Mouse (Mus musculus): Measurements from ENCODE around the gene Golph3. TPM values are rescaled to one million over a fixed set of nuclear protein-coding genes. Genes with fewer than 3 reads are reported as not detected.

Golph3 gene
- polyA plus RNA-seq, 1 experiment from 2014 or later, result 71.4 TPM

DNA sequence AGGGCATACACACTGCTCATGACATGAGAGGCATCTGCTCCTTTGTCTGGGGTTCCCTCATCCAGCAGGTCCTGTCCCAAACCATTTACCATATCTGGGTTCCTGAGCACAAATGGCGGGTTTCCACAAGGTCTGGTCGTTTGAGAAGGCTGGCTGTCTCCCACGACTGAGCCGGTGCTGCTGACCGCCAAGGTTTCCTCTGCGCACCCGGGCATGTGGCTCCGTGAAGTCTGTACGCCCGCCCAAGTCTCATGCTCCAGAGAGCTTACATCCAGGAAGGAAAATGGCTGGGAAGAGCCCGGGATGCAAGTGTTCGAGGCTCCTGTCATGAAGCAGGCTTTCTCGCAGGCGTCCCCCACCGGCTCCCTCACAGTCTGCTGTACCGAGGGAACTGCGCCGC, 53.7 kb downstream of the Golph3 start:
- H3K36me3 ChIP-seq, result no peaks in the 10 kb centered on the region
- H3K4me1 ChIP-seq (replicated peaks), result peaks cover 13% of the 10 kb centered on the region
- ATAC-seq (ENCODE audit: low FRiP score, low read depth), result no peak
- no peak overlapping the region for H3K4me3 ChIP-seq
- H3K27me3 ChIP-seq, result no peaks in the 10 kb centered on the region; the same call in 1 of the 2 replicates
- WGBS, result 60% methylated on average over 18 of the region's 18 CpGs
- no peaks in the 10 kb centered on the region for H3K9me3 ChIP-seq
- H3K9ac ChIP-seq, result no peak overlapping the region
- peak overlapping the region; percentile 51 for H3K4me2 ChIP-seq
- H3K27ac ChIP-seq (replicated peaks), result no peak overlapping the region

DNA sequence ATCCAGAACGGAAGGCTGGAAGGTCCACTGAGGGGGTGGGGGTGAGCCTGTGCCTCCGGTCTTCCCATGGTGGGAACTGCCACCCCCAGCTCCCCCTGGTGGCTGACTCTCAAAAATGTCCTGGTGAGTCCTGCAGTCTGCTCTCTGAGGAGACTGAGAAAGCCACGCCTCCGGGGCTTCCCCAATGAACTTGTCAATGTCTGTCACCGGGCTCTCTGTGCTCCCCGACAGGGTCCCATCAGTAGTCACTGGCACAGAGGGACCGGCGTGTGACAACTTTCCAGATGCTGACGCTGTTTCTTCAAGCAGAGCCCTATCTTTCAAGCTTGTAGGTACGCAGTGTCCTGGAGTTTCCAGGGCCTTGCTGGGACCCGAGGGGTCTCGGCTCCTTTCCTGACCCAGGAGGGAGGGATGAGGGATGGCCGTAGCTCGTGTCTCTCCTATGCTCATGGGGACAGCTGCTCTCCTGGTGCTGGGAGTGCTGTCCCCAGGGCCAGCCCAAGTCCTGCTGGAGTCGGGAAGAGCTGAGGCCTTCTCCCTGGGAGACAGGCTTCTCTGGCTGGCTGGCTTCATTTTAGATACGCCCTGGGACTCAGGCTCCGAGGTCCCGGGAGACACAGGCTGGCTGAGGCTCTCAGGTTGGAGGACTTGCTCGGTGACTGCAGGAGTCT, 54.5 kb downstream of the Golph3 start:
- H3K4me2 ChIP-seq, result peak overlapping the region; percentile 51
- peak overlapping the region; percentile 6; the same call in 1 of the 2 replicates for H3K27ac ChIP-seq (replicated peaks)
- H3K4me1 ChIP-seq (replicated peaks), result peaks cover 13% of the 10 kb centered on the region
- H3K27me3 ChIP-seq, result no peaks in the 10 kb centered on the region; the same call in 1 of the 2 replicates
- H3K9me3 ChIP-seq, result no peaks in the 10 kb centered on the region
- no peaks in the 10 kb centered on the region for H3K36me3 ChIP-seq
- peak overlapping the region; percentile 17 for H3K4me3 ChIP-seq
- H3K9ac ChIP-seq, result peak overlapping the region; percentile 22; the same call in 1 of the 2 replicates
- WGBS, result 3% methylated on average over 19 of the region's 19 CpGs
- peak; percentile 57; the same call in 1 of the 2 replicates for ATAC-seq (ENCODE audit: low FRiP score, low read depth)

DNA sequence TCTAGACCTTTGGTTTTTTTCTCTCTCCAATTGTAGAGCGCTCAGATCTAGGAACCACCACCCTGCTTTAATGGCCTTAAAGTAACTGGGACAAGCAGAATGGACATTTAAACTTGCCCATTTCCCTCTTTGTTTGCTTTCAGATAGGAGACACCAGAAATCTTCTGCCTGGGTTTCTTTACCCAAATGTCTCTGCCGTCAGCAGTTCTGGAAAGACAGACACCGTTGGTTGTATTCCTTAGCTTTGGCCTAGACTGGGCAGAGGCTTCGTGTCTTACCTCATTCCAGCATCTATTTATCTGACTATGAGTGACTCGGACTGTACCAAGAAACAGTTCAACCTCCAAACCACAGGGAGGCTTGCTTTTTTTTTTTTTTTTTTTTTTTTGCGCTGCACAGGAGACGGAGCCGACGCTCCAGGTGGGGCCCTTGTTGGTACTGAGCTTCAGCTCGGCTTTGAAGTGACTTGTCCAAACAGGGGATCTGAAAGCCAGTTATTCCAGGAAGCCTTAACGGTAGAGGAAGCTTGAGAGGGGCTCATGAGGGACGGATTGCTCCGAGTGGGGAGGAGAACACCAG, 55.3 kb downstream of the Golph3 start:
- no peak overlapping the region for H3K4me3 ChIP-seq
- H3K36me3 ChIP-seq, result no peaks in the 10 kb centered on the region
- 53% methylated on average over 13 of the region's 13 CpGs for WGBS
- H3K4me2 ChIP-seq, result no peak overlapping the region
- peaks cover 9% of the 10 kb centered on the region for H3K4me1 ChIP-seq (replicated peaks)
- no peak overlapping the region for H3K27ac ChIP-seq (replicated peaks)
- no peak for ATAC-seq (ENCODE audit: low FRiP score, low read depth)
- H3K9ac ChIP-seq, result no peak overlapping the region
- no peaks in the 10 kb centered on the region for H3K9me3 ChIP-seq
- H3K27me3 ChIP-seq, result no peaks in the 10 kb centered on the region; the same call in 1 of the 2 replicates

DNA sequence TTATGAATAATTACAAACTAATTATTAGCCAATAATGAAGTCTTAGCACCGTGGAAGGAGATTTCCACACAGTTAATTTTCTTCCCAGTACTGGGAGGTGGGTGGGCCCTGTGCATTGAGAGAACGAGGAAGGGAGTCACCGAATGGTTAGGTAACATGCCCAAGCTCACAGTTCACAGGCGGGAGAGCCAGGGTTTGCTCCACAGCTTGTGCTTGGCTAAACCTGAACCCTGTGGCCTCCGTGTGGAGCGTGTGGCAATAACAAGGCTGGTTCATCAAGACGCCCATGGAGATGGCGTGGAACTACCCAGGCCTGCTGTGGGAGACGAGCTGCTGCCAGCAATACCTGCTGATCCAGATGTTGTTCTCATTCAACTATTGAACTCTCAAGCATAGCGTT, 56.5 kb downstream of the Golph3 start:
- 78% methylated on average over 10 of the region's 10 CpGs for WGBS
- Histone ChIP-seq H3K4me2 (no peak overlapping the region), H3K9ac (no peak overlapping the region), H3K9me3 (no peaks in the 10 kb centered on the region), H3K36me3 (no peaks in the 10 kb centered on the region), H3K27ac (replicated peaks) (no peak overlapping the region), H3K4me3 (no peak overlapping the region), H3K4me1 (replicated peaks) (peaks cover 9% of the 10 kb centered on the region), H3K27me3 (no peaks in the 10 kb centered on the region; the same call in 1 of the 2 replicates)
- ATAC-seq (ENCODE audit: low FRiP score, low read depth), result no peak

GRCm38 (mm10) chr15:12380057-12380456, 58.8 kb downstream of the Golph3 start:
- H3K36me3 ChIP-seq, result no peaks in the 10 kb centered on the region
- H3K4me3 ChIP-seq, result no peak overlapping the region
- WGBS, result 86% methylated on average over 3 of the region's 3 CpGs

DNA sequence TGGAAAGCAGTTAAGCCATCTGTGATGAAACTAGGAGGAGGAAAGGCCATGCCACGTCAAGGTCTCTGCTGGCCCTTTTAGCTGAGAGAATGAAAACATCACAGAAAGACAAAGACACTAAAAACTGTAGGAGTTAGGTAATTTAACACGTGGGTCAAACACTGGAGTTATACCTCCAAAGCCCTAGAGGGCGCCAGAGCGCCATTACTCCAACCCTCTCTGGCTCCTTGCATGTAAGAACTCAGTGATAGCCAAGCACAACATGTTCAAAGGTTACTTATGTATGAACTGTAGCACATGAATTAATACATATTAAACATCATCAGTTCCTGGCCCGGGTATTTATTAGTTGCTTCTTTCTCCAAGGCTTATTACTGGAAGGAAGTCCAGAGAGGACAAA, 59.3 kb downstream of the Golph3 start:
- no peak for ATAC-seq (ENCODE audit: low FRiP score, low read depth)
- H3K9ac ChIP-seq, result no peak overlapping the region
- no peaks in the 10 kb centered on the region; the same call in 1 of the 2 replicates for H3K27me3 ChIP-seq
- no peak overlapping the region for H3K4me3 ChIP-seq
- peaks cover 7% of the 10 kb centered on the region for H3K4me1 ChIP-seq (replicated peaks)
- no peaks in the 10 kb centered on the region for H3K9me3 ChIP-seq
- no peak overlapping the region for H3K27ac ChIP-seq (replicated peaks)
- H3K36me3 ChIP-seq, result no peaks in the 10 kb centered on the region
- WGBS, result 55% methylated on average over 5 of the region's 5 CpGs
- no peak overlapping the region for H3K4me2 ChIP-seq

More at GRCm38 (mm10) chr15:12380057-12380456, 58.8 kb downstream of the Golph3 start:
- Histone ChIP-seq H3K4me1 (replicated peaks) (peaks cover 9% of the 10 kb centered on the region), H3K27ac (replicated peaks) (no peak overlapping the region), H3K9me3 (no peaks in the 10 kb centered on the region), H3K4me2 (no peak overlapping the region), H3K27me3 (no peaks in the 10 kb centered on the region; the same call in 1 of the 2 replicates), H3K9ac (no peak overlapping the region)
- ATAC-seq (ENCODE audit: low FRiP score, low read depth), result no peak

DNA sequence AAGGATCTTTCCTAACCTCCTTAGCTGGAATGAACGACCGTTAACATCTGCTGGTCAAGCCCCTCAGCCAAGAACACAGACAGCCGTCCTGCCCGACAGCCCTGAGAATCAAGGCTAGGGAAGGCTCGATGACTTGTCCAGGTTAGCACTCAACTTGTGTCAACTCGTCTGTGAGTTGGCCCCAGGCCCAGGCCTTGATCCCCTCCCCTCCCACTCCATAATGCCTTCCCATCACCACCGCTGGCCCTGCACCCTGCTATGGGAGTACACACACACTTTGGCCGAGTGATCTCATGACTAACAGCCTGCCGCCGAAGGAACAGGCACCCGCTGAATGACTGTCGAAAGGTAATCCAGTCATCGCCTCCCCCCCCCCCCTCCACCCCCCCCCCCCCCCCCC, 63.4 kb downstream of the Golph3 start:
- no peak overlapping the region for H3K27ac ChIP-seq (replicated peaks)
- no peaks in the 10 kb centered on the region for H3K9me3 ChIP-seq
- H3K27me3 ChIP-seq, result no peaks in the 10 kb centered on the region
- no peak overlapping the region for H3K4me2 ChIP-seq
- no peak for ATAC-seq (ENCODE audit: low FRiP score, low read depth)
- 85% methylated on average over 13 of the region's 13 CpGs for WGBS
- no peak overlapping the region for H3K9ac ChIP-seq
- H3K4me3 ChIP-seq, result no peak overlapping the region
- peaks cover 8% of the 10 kb centered on the region for H3K4me1 ChIP-seq (replicated peaks)
- H3K36me3 ChIP-seq, result no peaks in the 10 kb centered on the region

DNA sequence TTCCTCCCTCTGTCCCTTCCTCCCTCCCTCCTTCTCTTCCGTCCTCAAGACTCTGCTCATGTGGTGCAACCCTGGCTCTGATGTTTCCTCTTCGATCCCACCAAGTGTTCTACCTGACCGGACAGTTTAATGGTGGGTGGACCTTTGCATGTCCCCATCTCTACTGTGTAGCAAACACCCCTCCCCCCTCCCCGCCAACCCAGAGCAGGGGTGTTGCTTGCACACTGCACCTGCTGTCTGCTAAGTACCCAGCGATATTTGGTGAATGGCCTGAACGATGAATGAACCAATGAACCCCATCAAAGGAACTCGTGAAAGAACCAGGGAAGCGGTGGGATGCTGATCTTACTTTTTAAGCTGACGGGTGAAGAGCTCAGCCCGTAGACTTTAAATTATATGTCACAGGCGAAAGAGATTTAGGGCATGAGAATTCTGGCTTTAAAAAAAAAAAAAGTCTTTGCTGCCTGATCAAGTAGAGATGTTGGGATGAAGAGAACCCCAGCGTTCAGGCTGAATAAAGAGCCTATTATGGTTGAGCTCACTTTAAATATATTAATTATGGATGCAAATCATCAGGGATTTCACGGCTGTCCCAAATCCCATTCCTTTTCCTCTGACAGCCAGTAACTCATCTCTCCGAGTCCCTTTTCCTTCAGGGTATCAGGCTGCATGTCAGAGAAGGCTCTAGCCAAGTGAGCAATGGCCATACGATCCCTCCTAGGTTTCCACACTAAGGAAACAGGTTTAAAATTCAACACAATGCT, 67.7 kb downstream of the Golph3 start:
- ATAC-seq (ENCODE audit: low FRiP score, low read depth), result peak; percentile 71; the same call in 1 of the 2 replicates
- Histone ChIP-seq H3K27me3 (no peaks in the 10 kb centered on the region), H3K4me1 (replicated peaks) (peaks cover 8% of the 10 kb centered on the region), H3K4me3 (no peak overlapping the region), H3K27ac (replicated peaks) (no peak overlapping the region), H3K9ac (no peak overlapping the region), H3K4me2 (no peak overlapping the region), H3K36me3 (no peaks in the 10 kb centered on the region), H3K9me3 (no peaks in the 10 kb centered on the region)
- WGBS, result 40% methylated on average over 15 of the region's 15 CpGs

- Histone ChIP-seq H3K27me3 (no peaks in the 10 kb centered on the region), H3K9me3 (no peaks in the 10 kb centered on the region), H3K36me3 (no peaks in the 10 kb centered on the region), H3K4me1 (replicated peaks) (no peaks in the 10 kb centered on the region), H3K4me3 (no peak overlapping the region), H3K9ac (no peak overlapping the region), H3K27ac (replicated peaks) (no peak overlapping the region), H3K4me2 (no peak overlapping the region)
- WGBS, result 94% methylated on average over 10 of the region's 10 CpGs
- no peak for ATAC-seq (ENCODE audit: low FRiP score, low read depth)
These were observed 73.5 kb downstream of the Golph3 start for GRCm38 (mm10) chr15:12394758-12395157.

DNA sequence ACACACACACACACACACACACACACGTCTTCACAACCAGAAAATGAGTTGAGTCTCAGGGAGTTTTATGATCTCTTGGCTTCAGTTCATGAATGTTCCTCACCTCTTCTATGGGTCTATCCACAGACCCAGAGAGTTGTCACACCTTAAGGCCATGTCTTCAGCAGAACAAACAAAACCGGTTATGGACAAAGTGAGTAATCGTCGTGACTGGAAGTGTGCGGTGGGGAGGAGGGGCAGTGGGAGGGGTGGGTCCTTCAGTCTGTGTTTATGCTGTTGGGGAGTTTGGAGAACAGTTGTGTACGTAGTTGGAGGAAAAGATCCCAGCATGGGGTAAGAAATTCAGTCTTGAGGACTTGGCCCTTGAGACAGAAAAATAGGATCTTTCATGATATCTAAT, 75.8 kb downstream of the Golph3 start:
- no peaks in the 10 kb centered on the region for H3K27me3 ChIP-seq

More for the DNA sequence above, 75.8 kb downstream of the Golph3 start:
- Histone ChIP-seq H3K36me3 (0 out of 2 replicates have a peak, but pooled peaks cover 2% of the 10 kb centered on the region), H3K4me2 (no peak overlapping the region), H3K9me3 (no peaks in the 10 kb centered on the region), H3K9ac (no peak overlapping the region), H3K27ac (replicated peaks) (no peak overlapping the region), H3K4me1 (replicated peaks) (no peaks in the 10 kb centered on the region), H3K4me3 (no peak overlapping the region)
- 77% methylated on average over 6 of the region's 6 CpGs for whole genome bisulfite sequencing
- no peak for ATAC-seq (ENCODE audit: low FRiP score, low read depth)
